Mouse (Mus musculus) heart, postnatal 0 days (tissue): ENCODE data around the gene Clec4f. TPM values are rescaled to one million over a fixed set of nuclear protein-coding genes. Genes with fewer than 3 reads are reported as not detected.

Experiments
- ATAC-seq: fragments of 200-750 bp; cut with Nextera tagmentation; 2 replicates; pipeline ENCODE4 v1.8.0; 2017; ENCODE audit warnings: low read depth, moderate number of reproducible peaks, moderate library complexity; ENCODE audit not compliant: insufficient read depth
- DNase-seq: peaks from one replicate; pipeline ENCODE4 v3.0.0-alpha.2; 2016; ENCODE audit warnings: low spot score
- H3K27ac ChIP-seq: fragments of 300-500 bp; sonication (generic); 2 replicates; pipeline ENCODE4 v1.5.1; 2014; ENCODE audit warnings: low read depth, mild to moderate bottlenecking
- H3K27me3 ChIP-seq: fragments of 300-500 bp; sonication (generic); 2 replicates; pipeline ENCODE4 v1.6.1; 2014; ENCODE audit warnings: low read length, mixed read lengths; ENCODE audit not compliant: control insufficient read depth, insufficient read depth
- H3K36me3 ChIP-seq: fragments of 300-500 bp; sonication (generic); replicated peaks from 2 replicates; pipeline ENCODE4 v1.6.1; 2014; ENCODE audit warnings: low read length, mixed read lengths; ENCODE audit not compliant: control insufficient read depth, insufficient read depth
- H3K4me1 ChIP-seq: fragments of 300-500 bp; sonication (generic); 2 replicates; pipeline ENCODE4 v1.6.1; 2014; ENCODE audit warnings: antibody characterized with exemption; ENCODE audit not compliant: control insufficient read depth, insufficient read depth
- H3K4me2 ChIP-seq: fragments of 300-500 bp; sonication (generic); 2 replicates; pipeline ENCODE4 v1.6.1; 2014; ENCODE audit warnings: low read depth, mild to moderate bottlenecking, low read length, moderate library complexity
- H3K4me3 ChIP-seq: fragments of 300-500 bp; sonication (generic); 2 replicates; pipeline ENCODE4 v1.5.1; 2014; ENCODE audit warnings: low read depth, low read length
- H3K9ac ChIP-seq: fragments of 300-500 bp; sonication (generic); replicated peaks from 2 replicates; pipeline ENCODE4 v1.6.1; 2014; ENCODE audit warnings: low read depth, low read length, mixed read lengths
- H3K9me3 ChIP-seq: fragments of 300-500 bp; sonication (generic); replicated peaks from 2 replicates; pipeline ENCODE4 v1.6.1; 2016; ENCODE audit warnings: low read length; ENCODE audit not compliant: control insufficient read depth
- CTCF ChIP-seq: IDR thresholded peaks from 2 replicates; pipeline ENCODE4 v1.5.1; 2016; ENCODE audit warnings: antibody characterized with exemption, control low read depth, low read depth
- EP300 ChIP-seq: IDR thresholded peaks from 2 replicates; pipeline ENCODE4 v1.6.1; 2016; ENCODE audit warnings: antibody characterized with exemption, low read depth
- WGBS: fragments of 180-500 bp; shearing (Covaris S2); extraction: QIAGEN DNeasy Blood & Tissue Kit; methylation state at CpG from one replicate; pipeline ENCODE4 v1.1.7; 2014; 5-methylcytosine and 5-hydroxymethylcytosine counted together
- polyA plus RNA-seq: library from polyadenylated mRNA; unstranded; fragments of >200 nt; fragmentation: Nextera tagmentation; extraction: Ambion mirVana; gene quantifications from 2 replicates; pipeline ENCODE4 v1.2.1, GENCODE M21; 2015
- total RNA-seq: library from RNA; depleted of rRNA; stranded (reverse); fragments of >200 nt; gene quantifications from 2 replicates; pipeline ENCODE4 v1.2.3, GENCODE M21; 2014; ENCODE audit warnings: low replicate concordance; rRNA removed

Gene Clec4f
- total RNA-seq (1.7 TPM in 1 of 2 replicates, not detected in the other), polyA plus RNA-seq (0.59 and 0.66 TPM in 2 replicates)

- DNase-seq (no peak), ATAC-seq (no peak)
- no peak within 1 kb of the TSS for H3K9ac ChIP-seq
- TF ChIP-seq EP300, result no peak
- TF ChIP-seq CTCF, result no peak
- no peak within 1 kb of the TSS for H3K27ac ChIP-seq
- no peak within 1 kb of the TSS for H3K4me2 ChIP-seq
- no peaks in the 10 kb centered on the region for H3K4me1 ChIP-seq
- H3K4me3 ChIP-seq, result no peak within 1 kb of the TSS
- H3K27me3 ChIP-seq, result no peaks in the 10 kb centered on the region
- no peaks in the 10 kb centered on the region for H3K9me3 ChIP-seq
- WGBS, result 88% methylated on average over 2 of the region's 2 CpGs
- H3K36me3 ChIP-seq, result no peaks in the 10 kb centered on the region
These were observed at the start of gene Clec4f for GRCm38 (mm10) chr6:83656087-83656486. Gene Clec4f (minus strand): TSS chr6:83656187.

DNA sequence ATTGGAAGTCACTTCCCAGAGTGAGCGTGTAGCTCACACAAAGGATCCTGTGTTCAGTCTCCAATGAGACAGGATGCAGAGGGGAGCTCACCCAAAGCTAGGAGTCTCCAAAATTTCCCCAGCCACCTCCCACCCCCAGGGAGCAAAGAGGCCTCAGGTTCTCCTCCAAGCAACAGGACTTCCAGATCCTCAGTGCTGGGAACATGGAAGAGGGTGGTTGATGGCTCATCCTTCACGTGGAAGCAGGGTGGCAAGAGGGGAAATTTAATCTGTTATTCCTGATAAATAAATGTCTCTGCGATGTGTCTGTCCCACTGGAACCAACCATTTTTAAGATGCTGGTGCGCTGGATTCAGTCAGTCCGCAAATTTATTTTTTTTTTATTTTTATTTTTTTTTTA, 48.7 kb upstream of the Clec4f start:
- no peak overlapping the region for H3K4me3 ChIP-seq
- no peaks in the 10 kb centered on the region for H3K9me3 ChIP-seq
- WGBS, result 23% methylated on average over 5 of the region's 5 CpGs
- no peaks in the 10 kb centered on the region for H3K36me3 ChIP-seq
- no peaks in the 10 kb centered on the region for H3K4me1 ChIP-seq
- no peak overlapping the region for H3K9ac ChIP-seq
- DNase-seq (no peak), ATAC-seq (no peak)
- TF ChIP-seq CTCF, result no peak
- TF ChIP-seq EP300, result no peak
- H3K27me3 ChIP-seq, result peaks cover 96% of the 10 kb centered on the region
- H3K4me2 ChIP-seq, result no peak overlapping the region
- H3K27ac ChIP-seq, result no peak overlapping the region

DNA sequence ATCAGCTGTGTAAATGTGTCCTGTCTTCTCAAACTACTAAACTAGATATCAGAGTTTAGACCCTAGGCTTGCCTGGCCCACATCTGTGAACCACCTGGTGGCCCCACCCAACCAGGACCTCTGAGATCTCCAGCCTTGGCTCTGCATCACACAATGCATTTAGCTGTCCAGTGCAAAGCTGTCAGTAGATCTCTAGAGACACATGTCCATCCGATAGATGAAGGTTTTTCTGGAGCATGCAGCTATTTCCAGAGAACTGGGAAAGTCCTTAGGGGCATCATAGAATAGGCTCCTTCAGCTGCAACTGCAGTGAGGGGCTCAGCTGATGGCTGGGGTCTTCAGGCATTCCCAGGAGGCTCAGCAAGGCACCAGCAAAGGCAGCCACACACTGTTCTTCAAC, 48.3 kb upstream of the Clec4f start:
- no peak overlapping the region for H3K27ac ChIP-seq
- H3K4me2 ChIP-seq, result no peak overlapping the region
- H3K9me3 ChIP-seq, result no peaks in the 10 kb centered on the region
- H3K36me3 ChIP-seq, result no peaks in the 10 kb centered on the region
- no peaks in the 10 kb centered on the region for H3K4me1 ChIP-seq
- no peak for TF ChIP-seq CTCF
- no peak for TF ChIP-seq EP300
- no peak overlapping the region for H3K4me3 ChIP-seq
- no peak for ATAC-seq
- WGBS, result 15% methylated on average over 1 of the region's 1 CpGs
- H3K9ac ChIP-seq, result no peak overlapping the region
- peaks cover 96% of the 10 kb centered on the region for H3K27me3 ChIP-seq
- no peak for DNase-seq

DNA sequence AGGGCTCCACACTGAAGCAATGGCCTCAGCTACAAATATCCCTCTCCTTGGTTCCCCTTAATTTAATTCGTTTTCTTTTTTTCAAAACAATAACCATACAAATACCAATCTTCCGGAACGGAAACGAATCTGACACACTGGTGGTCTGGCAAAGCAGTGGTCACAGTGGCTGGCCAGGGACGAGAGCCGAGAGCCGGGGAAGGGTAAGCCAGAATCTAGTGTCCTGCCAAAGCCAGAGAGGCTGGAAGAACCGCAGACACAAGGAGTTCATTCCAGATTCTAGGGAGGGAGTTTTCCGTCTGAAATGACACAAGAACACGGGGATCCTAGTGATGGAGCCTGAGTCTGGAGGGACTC, 47.7 kb upstream of the Clec4f start:
- WGBS, result 2% methylated on average over 10 of the region's 10 CpGs
- no peak overlapping the region for H3K27ac ChIP-seq
- no peaks in the 10 kb centered on the region for H3K9me3 ChIP-seq
- H3K36me3 ChIP-seq, result no peaks in the 10 kb centered on the region
- no peak overlapping the region for H3K4me2 ChIP-seq
- H3K27me3 ChIP-seq, result peaks cover 96% of the 10 kb centered on the region
- no peak overlapping the region for H3K9ac ChIP-seq
- H3K4me3 ChIP-seq, result no peak overlapping the region
- TF ChIP-seq EP300 (no peak), CTCF (no peak)
- DNase-seq (no peak), ATAC-seq (no peak)
- H3K4me1 ChIP-seq, result no peaks in the 10 kb centered on the region

DNA sequence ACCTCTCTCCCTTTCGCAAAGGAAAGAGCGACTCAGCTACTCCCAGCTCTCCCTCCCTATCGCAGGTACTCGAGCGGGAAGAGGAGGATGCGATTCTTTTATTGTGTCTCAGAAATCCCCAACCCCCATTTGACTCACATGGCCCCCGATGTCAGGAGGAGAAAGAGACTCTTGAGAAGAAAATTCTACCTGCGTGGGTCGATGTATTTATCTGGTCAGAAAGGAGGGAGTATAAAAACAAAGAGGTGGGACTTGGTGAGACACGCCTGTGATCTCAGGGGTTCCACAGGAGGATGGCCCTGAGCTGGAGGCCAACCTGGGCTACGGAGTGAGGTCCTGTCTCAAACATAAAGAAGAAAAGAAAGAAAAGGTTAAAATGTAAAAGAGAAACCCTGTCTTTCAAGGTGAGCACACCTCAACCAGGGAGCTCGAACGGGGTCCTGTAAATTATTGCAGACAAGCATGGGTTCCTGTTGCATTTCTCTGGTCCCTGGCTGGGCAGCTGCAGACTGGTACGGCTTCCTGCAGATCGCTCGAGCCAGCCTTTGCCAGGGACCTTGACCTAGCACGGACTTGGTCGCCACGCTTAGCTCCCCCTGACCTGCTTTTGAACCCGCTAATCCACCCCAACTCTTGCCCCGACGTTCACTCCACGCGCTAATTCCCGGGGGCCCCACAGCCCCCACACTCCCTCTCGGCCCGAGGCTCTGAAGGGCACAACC, 47.2 kb upstream of the Clec4f start:
- H3K27ac ChIP-seq, result no peak overlapping the region
- TF ChIP-seq EP300, result no peak
- TF ChIP-seq CTCF, result no peak
- 2% methylated on average over 27 of the region's 27 CpGs for WGBS

More for the DNA sequence above, 47.2 kb upstream of the Clec4f start:
- Histone ChIP-seq H3K4me1 (no peaks in the 10 kb centered on the region), H3K27me3 (peaks cover 96% of the 10 kb centered on the region), H3K4me2 (no peak overlapping the region), H3K4me3 (no peak overlapping the region), H3K9ac (no peak overlapping the region), H3K36me3 (no peaks in the 10 kb centered on the region), H3K9me3 (no peaks in the 10 kb centered on the region)
- no peak for ATAC-seq
- DNase-seq, result no peak
